Mouse (Mus musculus) limb, embryonic 12.5 days (tissue): Measurements from ENCODE around the gene Megf6. TPM values are rescaled to one million over a fixed set of nuclear protein-coding genes. Genes with fewer than 3 reads are reported as not detected.

Source experiments
- ATAC-seq: fragments of 200-750 bp; cut with Nextera tagmentation; 2 replicates; pipeline ENCODE4 v1.8.0; 2017; ENCODE audit warnings: low read depth, moderate TSS enrichment; ENCODE audit not compliant: insufficient number of reproducible peaks, insufficient read depth, low FRiP score, low TSS enrichment
- H3K27ac ChIP-seq: fragments of 300-500 bp; sonication (generic); 2 replicates; pipeline ENCODE4 v1.5.1; 2016; ENCODE audit warnings: mild to moderate bottlenecking, moderate library complexity
- H3K27me3 ChIP-seq: fragments of 300-500 bp; sonication (generic); 2 replicates; pipeline ENCODE4 v1.6.1; 2016; ENCODE audit warnings: mild to moderate bottlenecking, moderate library complexity
- H3K36me3 ChIP-seq: fragments of 300-500 bp; sonication (generic); 2 replicates; pipeline ENCODE4 v1.6.1; 2016; ENCODE audit warnings: mild to moderate bottlenecking, moderate library complexity
- H3K4me1 ChIP-seq: fragments of 300-500 bp; sonication (generic); replicated peaks from 2 replicates; pipeline ENCODE4 v1.6.1; 2016
- H3K4me2 ChIP-seq: fragments of 300-500 bp; sonication (generic); 2 replicates; pipeline ENCODE4 v1.6.1; 2016; ENCODE audit warnings: mild to moderate bottlenecking, moderate library complexity
- H3K4me3 ChIP-seq: fragments of 300-500 bp; sonication (generic); replicated peaks from 2 replicates; pipeline ENCODE4 v1.5.1; 2016; ENCODE audit warnings: mild to moderate bottlenecking
- H3K9ac ChIP-seq: fragments of 300-500 bp; sonication (generic); replicated peaks from 2 replicates; pipeline ENCODE4 v1.6.1; 2016; ENCODE audit warnings: mild to moderate bottlenecking, moderate library complexity
- H3K9me3 ChIP-seq: fragments of 300-500 bp; sonication (generic); 2 replicates; pipeline ENCODE4 v1.6.1; 2016; ENCODE audit warnings: mild to moderate bottlenecking, moderate library complexity
- WGBS: fragments of 180-500 bp; shearing (Covaris S2); methylation state at CpG from one replicate; pipeline ENCODE4 v1.1.7; 2016; 5-methylcytosine and 5-hydroxymethylcytosine counted together
- polyA plus RNA-seq: library from polyadenylated mRNA; unstranded; fragments of >200 nt; fragmentation: Nextera tagmentation; extraction: Ambion mirVana; gene quantifications from 2 replicates; pipeline ENCODE4 v1.2.1, GENCODE M21; 2016

Megf6 gene
- polyA plus RNA-seq, 1 experiment from 2014 or later: 58.4 TPM

DNA sequence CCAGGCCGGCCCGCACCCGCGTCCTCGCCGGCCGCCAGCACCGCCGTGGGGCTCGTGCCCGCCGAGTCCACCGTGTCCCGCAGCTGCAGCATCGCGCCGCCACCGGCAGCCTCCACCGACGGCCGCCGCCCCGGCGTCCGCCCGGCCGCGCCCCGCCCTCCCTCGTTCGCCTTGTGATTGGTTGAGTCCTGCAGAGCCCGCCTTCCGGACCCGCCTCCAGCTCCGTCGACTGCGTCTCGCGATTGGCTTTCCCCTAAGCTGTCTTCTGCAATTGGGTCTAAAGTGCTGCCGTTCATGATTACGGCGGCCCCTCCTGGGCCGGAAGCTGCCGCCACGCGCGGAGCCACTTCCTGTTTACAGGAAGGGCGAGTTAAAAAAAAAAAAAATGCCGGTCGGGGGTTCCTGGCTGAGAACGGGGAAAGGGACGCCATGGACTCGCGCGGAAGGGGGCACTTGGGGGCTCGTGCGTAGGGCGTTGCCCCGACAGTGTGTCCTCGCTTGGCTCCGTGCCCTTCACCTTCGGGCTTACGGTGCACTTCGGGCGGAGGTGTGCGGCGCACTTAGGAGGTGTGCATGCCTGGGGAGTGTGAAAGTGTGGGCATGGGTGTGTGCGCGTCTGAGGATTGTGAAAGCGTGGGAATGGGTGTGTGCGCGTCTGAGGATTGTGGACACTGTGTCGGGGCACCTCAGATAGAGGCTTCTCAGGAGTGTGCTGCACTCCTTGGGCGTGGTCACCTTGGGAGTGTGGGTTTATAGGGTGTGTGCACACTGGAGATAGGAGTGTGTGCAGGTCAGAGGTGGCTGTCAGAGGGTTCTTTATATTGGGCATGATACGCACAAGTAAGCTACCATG is 9.8 kb upstream of the Megf6 start, which contains the start of gene Tprgl:
Tprgl (minus strand) TSS at position 129 of the 853 bp plus-strand sequence.
- Histone ChIP-seq H3K36me3 (peaks cover 33% of the 10 kb centered on the region), H3K9ac (peak within 1 kb of the TSS; percentile 74), H3K4me3 (peak within 1 kb of the TSS; percentile 95), H3K4me2 (peak within 1 kb of the TSS; percentile 90), H3K9me3 (no peaks in the 10 kb centered on the region), H3K27me3 (no peaks in the 10 kb centered on the region), H3K27ac (peak within 1 kb of the TSS; percentile 62; the same call in 1 of the 2 replicates), H3K4me1 (peaks cover 27% of the 10 kb centered on the region)
- under 1% methylated on average over 75 of the region's 75 CpGs for WGBS
- ATAC-seq: peak; percentile 95

GRCm38 (mm10) chr4:154163296-154163695 is 7.2 kb upstream of the Megf6 start:
- ATAC-seq: no peak
- WGBS: 18% methylated on average over 7 of the region's 7 CpGs

GRCm38 (mm10) chr4:154167053-154167452 is 3.5 kb upstream of the Megf6 start:
- Histone ChIP-seq H3K4me1 (peaks cover 23% of the 10 kb centered on the region), H3K36me3 (no peaks in the 10 kb centered on the region), H3K4me3 (no peak overlapping the region), H3K27me3 (peaks cover 23% of the 10 kb centered on the region), H3K4me2 (no peak overlapping the region), H3K9ac (no peak overlapping the region), H3K27ac (no peak overlapping the region), H3K9me3 (no peaks in the 10 kb centered on the region)
- ATAC-seq: no peak
- WGBS: 31% methylated on average over 5 of the region's 5 CpGs

More at GRCm38 (mm10) chr4:154163296-154163695, 7.2 kb upstream of the Megf6 start:
- no peak overlapping the region for H3K4me3 ChIP-seq
- no peak overlapping the region for H3K9ac ChIP-seq
- no peak overlapping the region for H3K27ac ChIP-seq
- no peak overlapping the region for H3K4me2 ChIP-seq
- peaks cover 7% of the 10 kb centered on the region for H3K36me3 ChIP-seq
- H3K4me1 ChIP-seq: peaks cover 27% of the 10 kb centered on the region
- no peaks in the 10 kb centered on the region for H3K9me3 ChIP-seq
- H3K27me3 ChIP-seq: peaks cover 4% of the 10 kb centered on the region

DNA sequence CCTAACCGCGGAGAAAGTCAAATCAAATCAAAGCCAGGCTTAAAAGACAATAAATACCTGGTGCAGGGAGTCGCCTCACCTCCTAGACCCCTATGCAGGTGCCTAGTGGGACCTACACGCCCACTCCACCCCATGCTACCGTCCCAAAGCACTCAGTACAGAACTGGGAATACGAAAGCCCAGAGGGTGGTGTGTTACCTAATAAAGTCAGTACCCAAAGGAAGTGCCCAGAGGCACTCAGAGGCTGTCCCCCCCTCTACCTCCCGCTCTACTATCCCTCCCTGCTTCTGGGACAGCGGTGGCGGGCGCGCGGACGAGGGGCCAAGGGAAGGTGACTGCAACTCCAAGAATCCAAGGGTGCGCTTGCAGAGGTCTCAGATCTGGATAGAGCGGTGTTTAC is 509 bp upstream of the Megf6 start:
- 1% methylated on average over 15 of the region's 15 CpGs for WGBS
- H3K4me3 ChIP-seq: peak overlapping the region; percentile 72
- H3K9ac ChIP-seq: peak overlapping the region; percentile 51
- peaks cover 26% of the 10 kb centered on the region for H3K27me3 ChIP-seq
- no peaks in the 10 kb centered on the region for H3K9me3 ChIP-seq
- H3K27ac ChIP-seq: no peak overlapping the region
- H3K4me2 ChIP-seq: peak overlapping the region; percentile 93
- H3K4me1 ChIP-seq: peaks cover 47% of the 10 kb centered on the region
- ATAC-seq: peak; percentile 24; the same call in 1 of the 2 replicates
- H3K36me3 ChIP-seq: no peaks in the 10 kb centered on the region

DNA sequence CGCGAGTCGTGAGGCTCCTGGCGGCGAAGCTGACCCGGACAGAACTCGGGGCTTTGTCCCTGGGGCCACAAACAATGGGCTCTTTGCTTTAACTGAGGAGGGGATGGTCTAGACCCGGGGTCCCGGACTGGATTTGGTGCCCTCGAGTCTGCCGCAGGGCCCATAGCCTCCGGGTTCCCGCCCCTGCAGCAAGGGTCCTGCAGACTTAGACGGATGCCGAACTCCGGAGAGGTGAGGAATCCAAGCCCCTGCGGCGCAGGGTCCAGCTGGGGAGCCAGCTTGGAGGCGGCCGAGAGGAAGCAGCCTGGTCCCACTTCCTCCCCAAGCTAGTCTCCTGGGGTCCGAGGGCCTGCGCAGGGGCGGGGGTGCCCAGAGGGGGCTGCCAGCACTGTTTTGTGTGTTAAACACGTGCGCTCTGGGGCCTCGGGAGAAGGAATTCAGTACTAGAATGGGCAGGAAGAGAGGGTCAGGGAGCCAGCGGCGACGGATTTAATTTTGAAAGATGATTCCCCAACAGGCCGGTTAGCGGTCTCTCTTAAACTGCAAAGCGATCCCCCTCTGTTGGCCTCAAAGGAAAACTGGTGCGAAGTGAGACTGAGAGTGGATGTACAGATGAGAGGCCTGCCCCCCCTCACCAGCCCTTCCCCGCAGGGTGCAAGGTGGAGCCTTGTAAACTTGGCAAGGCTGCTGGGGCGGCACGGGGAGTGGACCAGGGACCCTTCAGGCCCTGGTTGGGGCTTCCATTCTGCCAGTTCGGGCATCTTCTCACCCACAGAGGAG is 811 bp downstream of the Megf6 start:
- Histone ChIP-seq H3K9ac (peak overlapping the region; percentile 69), H3K36me3 (no peaks in the 10 kb centered on the region), H3K4me2 (peak overlapping the region; percentile 93), H3K4me3 (peak overlapping the region; percentile 72), H3K27me3 (peaks cover 26% of the 10 kb centered on the region), H3K9me3 (no peaks in the 10 kb centered on the region), H3K4me1 (peaks cover 58% of the 10 kb centered on the region), H3K27ac (peak overlapping the region; percentile 88)
- under 1% methylated on average over 37 of the region's 37 CpGs for WGBS
- peak; percentile 44; the same call in 1 of the 2 replicates for ATAC-seq

- Histone ChIP-seq H3K4me1 (peaks cover 58% of the 10 kb centered on the region), H3K4me3 (peak overlapping the region; percentile 72), H3K9me3 (no peaks in the 10 kb centered on the region), H3K9ac (peak overlapping the region; percentile 69; the same call in 1 of the 2 replicates), H3K27me3 (peaks cover 26% of the 10 kb centered on the region), H3K36me3 (peaks cover 1% of the 10 kb centered on the region; the same call in 1 of the 2 replicates), H3K4me2 (peak overlapping the region; percentile 93), H3K27ac (no peak overlapping the region; the same call in 1 of the 2 replicates)
- 26% methylated on average over 13 of the region's 13 CpGs for WGBS
- no peak for ATAC-seq
These were observed 1.5 kb downstream of the Megf6 start for GRCm38 (mm10) chr4:154171931-154172604.

DNA sequence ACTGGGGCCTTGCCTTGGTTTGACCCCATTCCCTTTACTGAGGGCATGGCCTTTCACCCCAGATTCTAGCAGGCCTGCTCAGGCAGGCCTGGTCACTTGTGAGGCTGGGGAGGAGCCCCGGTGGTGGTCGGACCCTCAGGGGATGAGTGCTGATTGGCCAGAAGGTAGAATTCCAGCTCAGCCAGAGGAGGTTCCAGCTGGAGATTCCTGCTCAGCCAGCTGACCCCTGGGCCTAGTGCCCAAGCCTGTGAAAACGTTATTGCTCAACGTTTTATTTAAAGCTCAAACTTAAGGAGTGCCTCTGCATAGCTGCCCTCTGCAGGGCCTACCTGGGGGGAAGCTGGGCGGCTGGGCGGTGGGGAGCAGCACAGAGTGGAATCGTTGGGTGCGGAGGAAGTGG is 6.7 kb downstream of the Megf6 start:
- Histone ChIP-seq H3K9me3 (no peaks in the 10 kb centered on the region), H3K4me3 (no peak overlapping the region), H3K27me3 (0 out of 2 replicates have a peak, but pooled peaks cover 3% of the 10 kb centered on the region), H3K36me3 (peaks cover 29% of the 10 kb centered on the region), H3K27ac (no peak overlapping the region), H3K4me2 (no peak overlapping the region), H3K4me1 (peaks cover 43% of the 10 kb centered on the region), H3K9ac (no peak overlapping the region)
- no peak for ATAC-seq
- WGBS: 55% methylated on average over 8 of the region's 8 CpGs

DNA sequence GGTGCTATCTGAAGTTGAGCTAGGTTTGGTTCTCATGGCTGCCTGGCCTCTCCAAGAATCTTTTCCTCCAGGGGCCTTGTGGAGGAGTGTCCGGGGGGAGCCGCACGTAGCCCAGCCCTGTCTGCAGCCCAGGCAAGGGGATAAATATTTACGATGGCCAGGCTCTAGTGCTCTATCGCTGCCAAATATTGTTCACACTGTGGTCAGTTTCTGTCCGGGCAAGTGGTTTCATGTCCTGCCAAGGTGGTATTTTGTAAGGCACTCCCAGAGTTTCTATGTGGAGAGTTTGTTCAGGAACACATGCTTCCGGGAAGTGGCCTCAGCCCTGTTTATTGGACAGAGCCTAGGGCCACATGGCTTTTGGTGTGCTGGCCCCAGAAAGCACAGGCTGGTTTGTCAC is 10.5 kb downstream of the Megf6 start:
- no peak overlapping the region for H3K4me3 ChIP-seq
- H3K27me3 ChIP-seq: no peaks in the 10 kb centered on the region
- no peak overlapping the region for H3K27ac ChIP-seq
- no peaks in the 10 kb centered on the region for H3K9me3 ChIP-seq
- peaks cover 6% of the 10 kb centered on the region for H3K4me1 ChIP-seq
- no peak overlapping the region for H3K4me2 ChIP-seq
- WGBS: 79% methylated on average over 7 of the region's 7 CpGs
- peaks cover 59% of the 10 kb centered on the region for H3K36me3 ChIP-seq
- no peak for ATAC-seq
- H3K9ac ChIP-seq: no peak overlapping the region

DNA sequence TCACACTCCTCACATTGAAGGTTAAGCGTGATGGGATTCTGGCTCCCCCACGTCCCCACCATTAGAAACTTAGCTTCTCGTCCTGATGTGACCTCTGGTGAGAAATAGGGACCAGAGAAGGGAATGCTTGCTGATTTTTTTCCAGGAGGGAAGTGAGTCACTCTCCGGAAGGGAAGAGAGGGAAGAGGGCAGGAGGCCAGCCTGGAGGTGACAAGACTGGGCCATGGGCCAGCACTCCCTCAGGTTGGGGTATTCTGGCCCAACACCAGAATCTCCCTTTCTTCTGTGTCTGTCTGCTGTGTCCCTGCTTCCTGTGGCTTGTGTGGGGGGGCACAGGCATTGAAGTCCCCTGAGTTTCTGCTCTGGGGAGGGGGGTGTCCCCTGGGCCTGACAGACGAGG is 13.0 kb downstream of the Megf6 start:
- Histone ChIP-seq H3K9ac (no peak overlapping the region), H3K9me3 (no peaks in the 10 kb centered on the region), H3K27me3 (no peaks in the 10 kb centered on the region), H3K4me1 (no peaks in the 10 kb centered on the region; the same call in 1 of the 2 replicates), H3K4me3 (no peak overlapping the region), H3K36me3 (peaks cover 62% of the 10 kb centered on the region), H3K4me2 (no peak overlapping the region), H3K27ac (no peak overlapping the region)
- WGBS: 77% methylated on average over 5 of the region's 5 CpGs
- no peak for ATAC-seq

DNA sequence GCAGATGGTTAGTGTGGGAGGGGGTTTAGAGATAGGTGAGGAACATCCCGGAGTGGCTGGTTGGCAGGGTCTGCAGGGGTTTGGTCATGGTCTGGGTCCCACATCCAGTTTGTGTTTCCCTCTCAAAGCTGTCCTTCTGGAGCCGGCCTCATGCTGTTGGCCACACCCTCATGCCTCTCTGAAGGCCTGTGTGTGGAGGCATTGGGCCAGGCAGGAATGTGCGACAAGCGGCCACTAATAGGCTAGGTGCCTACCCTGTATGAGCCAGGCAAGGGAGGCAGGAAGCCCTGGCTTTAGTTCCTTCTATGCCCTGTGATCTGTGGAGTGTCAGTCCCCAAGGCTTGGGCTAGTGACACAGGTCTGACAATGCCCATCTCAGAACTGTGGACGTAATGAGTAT is 14.5 kb downstream of the Megf6 start:
- H3K4me1 ChIP-seq: no peaks in the 10 kb centered on the region; the same call in 1 of the 2 replicates
- no peaks in the 10 kb centered on the region for H3K27me3 ChIP-seq
- H3K27ac ChIP-seq: no peak overlapping the region
- ATAC-seq: no peak
- H3K9ac ChIP-seq: no peak overlapping the region
- no peak overlapping the region for H3K4me3 ChIP-seq
- no peak overlapping the region for H3K4me2 ChIP-seq
- WGBS: 71% methylated on average over 5 of the region's 5 CpGs
- H3K36me3 ChIP-seq: peaks cover 66% of the 10 kb centered on the region
- H3K9me3 ChIP-seq: no peaks in the 10 kb centered on the region
